Mouse (Mus musculus) myocyte (in vitro differentiated cells): Measurements from ENCODE around the gene Cd81. TPM values are rescaled to one million over a fixed set of nuclear protein-coding genes. Genes with fewer than 3 reads are reported as not detected.

Source experiments
- H3K27me3 ChIP-seq: one replicate; pipeline ENCODE4 v1.6.1; 2011; ENCODE audit not compliant: control insufficient read depth, insufficient read depth, insufficient read length
- H3K36me3 ChIP-seq: one replicate; pipeline ENCODE4 v1.6.1; 2011; ENCODE audit not compliant: control insufficient read depth, insufficient read depth
- H3K4me2 ChIP-seq: one replicate; pipeline ENCODE4 v1.6.1; 2011; ENCODE audit warnings: low read depth, control low read depth
- H3K4me3 ChIP-seq: one replicate; pipeline ENCODE4 v1.5.1; 2011; ENCODE audit warnings: mild to moderate bottlenecking, control low read depth, moderate library complexity
- H3K79me2 ChIP-seq: one replicate; pipeline ENCODE4 v1.6.1; 2011; ENCODE audit not compliant: control insufficient read depth, insufficient read depth
- H3ac ChIP-seq: one replicate; pipeline ENCODE4 v1.6.1; 2011; ENCODE audit not compliant: control insufficient read depth, insufficient read length
- CEBPB ChIP-seq: IDR thresholded peaks from 2 replicates; pipeline ENCODE4 v1.6.1; 2011; ENCODE audit warnings: mild to moderate bottlenecking, moderate library complexity; ENCODE audit not compliant: poor library complexity, insufficient read depth, severe bottlenecking
- E2F4 ChIP-seq: IDR thresholded peaks from one replicate; pipeline ENCODE4 v1.6.1; 2011; ENCODE audit warnings: mild to moderate bottlenecking, control low read depth, moderate library complexity; ENCODE audit not compliant: insufficient read depth
- MAX ChIP-seq: IDR thresholded peaks from one replicate; pipeline ENCODE4 v1.6.1; 2011; ENCODE audit warnings: low read depth, mild to moderate bottlenecking, control low read depth
- MYOD1 ChIP-seq, 3 experiments: IDR thresholded peaks; one replicate each; pipeline ENCODE4 v1.6.1; 2011; ENCODE audit warnings: control low read depth in 2 of 3, low read depth in 2 of 3, mild to moderate bottlenecking in 2 of 3, moderate library complexity in 1 of 3; ENCODE audit not compliant: insufficient read length in 2 of 3, control insufficient read depth in 1 of 3
- MYOG ChIP-seq, 3 experiments: IDR thresholded peaks; one replicate each; pipeline ENCODE4 v1.6.1; 2011; ENCODE audit warnings: control low read depth in 2 of 3, low read depth in 2 of 3, mild to moderate bottlenecking in 2 of 3; ENCODE audit not compliant: insufficient read length in 2 of 3, control insufficient read depth in 1 of 3, insufficient read depth in 1 of 3
- POLR2A ChIP-seq: IDR thresholded peaks from one replicate; pipeline ENCODE4 v1.6.1; 2011; ENCODE audit warnings: low read depth, mild to moderate bottlenecking, control low read depth, moderate library complexity; ENCODE audit not compliant: insufficient read length
- POLR2AphosphoS2 ChIP-seq: IDR thresholded peaks from one replicate; pipeline ENCODE4 v1.6.1; 2011; ENCODE audit warnings: low read depth, control low read depth; ENCODE audit not compliant: insufficient read length
- REST ChIP-seq: IDR thresholded peaks from one replicate; pipeline ENCODE4 v1.6.1; 2011; ENCODE audit warnings: mild to moderate bottlenecking, control low read depth, moderate library complexity; ENCODE audit not compliant: insufficient read depth, insufficient read length
- SRF ChIP-seq: IDR thresholded peaks from one replicate; pipeline ENCODE4 v1.6.1; 2011; ENCODE audit warnings: low read depth; ENCODE audit not compliant: control insufficient read depth, insufficient read length
- TCF12 ChIP-seq: IDR thresholded peaks from one replicate; pipeline ENCODE4 v1.6.1; 2011; ENCODE audit warnings: mild to moderate bottlenecking, control low read depth; ENCODE audit not compliant: poor library complexity, insufficient read depth, severe bottlenecking
- TCF3 ChIP-seq: IDR thresholded peaks from one replicate; pipeline ENCODE4 v1.6.1; 2011; ENCODE audit warnings: low read depth, control low read depth; ENCODE audit not compliant: insufficient read length
- USF1 ChIP-seq: IDR thresholded peaks from one replicate; pipeline ENCODE4 v1.6.1; 2011; ENCODE audit warnings: low read depth, mild to moderate bottlenecking, control low read depth, moderate library complexity
- polyA plus RNA-seq: library from polyadenylated mRNA; unstranded; fragments of >200 nt; fragmentation: generic; extraction: Trizol; gene quantifications from one replicate; pipeline ENCODE4 v1.2.1, GENCODE M21; 2012; ENCODE audit warnings: missing spikeins

The Cd81 gene
- polyA plus RNA-seq, 1 experiment, result 744 TPM

DNA sequence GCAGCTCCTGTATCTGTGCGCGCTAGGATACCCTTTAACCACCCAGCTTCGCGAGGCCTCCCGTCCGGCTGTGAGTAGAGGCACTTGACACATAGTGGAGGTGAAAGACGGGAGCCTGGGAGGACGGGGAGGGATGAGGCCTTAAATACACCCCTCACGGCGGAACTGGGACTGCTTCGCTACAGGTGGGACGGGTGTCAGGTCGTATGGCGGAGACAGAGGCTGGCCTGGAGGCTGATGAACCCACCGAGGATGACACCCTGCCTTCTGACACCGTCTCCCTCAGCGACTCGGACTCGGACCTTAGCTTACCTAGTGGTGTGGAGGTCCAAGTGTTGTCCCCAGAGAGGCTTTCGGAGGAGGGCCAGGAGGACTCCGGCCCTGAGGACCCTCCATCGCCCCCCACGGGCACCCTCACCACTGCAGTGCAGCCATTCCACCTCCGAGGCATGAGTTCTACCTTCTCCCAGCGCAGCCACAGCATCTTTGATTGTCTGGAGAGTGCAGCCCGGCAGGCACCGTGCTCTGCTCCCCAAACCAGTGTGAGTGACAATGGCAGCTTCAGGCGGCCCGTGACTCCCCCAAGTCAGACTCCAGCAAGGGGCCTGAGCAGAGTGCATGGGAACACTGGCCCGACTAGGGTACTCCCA lies 17.3 kb downstream of the Cd81 start:
- peaks cover 39% of the 10 kb centered on the region for H3K36me3 ChIP-seq
- H3K4me2 ChIP-seq, result peak overlapping the region; percentile 84
- peak overlapping the region; percentile 92 for H3K4me3 ChIP-seq
- peaks cover 12% of the 10 kb centered on the region for H3K79me2 ChIP-seq
- no peaks in the 10 kb centered on the region for H3K27me3 ChIP-seq
- TF ChIP-seq POLR2AphosphoS2 (no peak), MAX (no peak), TCF3 (no peak), CEBPB (no peak), MYOD1 (IDR thresholded peaks at IDR 0.05; ENCODE audit: control insufficient read depth in 1 of 3, insufficient read length in 2 of 3, low read depth in 2 of 3) (no peak), MYOG (IDR thresholded peaks at IDR 0.05; ENCODE audit: control insufficient read depth in 1 of 3, insufficient read depth in 1 of 3, insufficient read length in 2 of 3, low read depth in 2 of 3) (no peak), REST (no peak), E2F4 (no peak), TCF12 (no peak), SRF (no peak)
- H3ac ChIP-seq, result peak overlapping the region; percentile 91

DNA sequence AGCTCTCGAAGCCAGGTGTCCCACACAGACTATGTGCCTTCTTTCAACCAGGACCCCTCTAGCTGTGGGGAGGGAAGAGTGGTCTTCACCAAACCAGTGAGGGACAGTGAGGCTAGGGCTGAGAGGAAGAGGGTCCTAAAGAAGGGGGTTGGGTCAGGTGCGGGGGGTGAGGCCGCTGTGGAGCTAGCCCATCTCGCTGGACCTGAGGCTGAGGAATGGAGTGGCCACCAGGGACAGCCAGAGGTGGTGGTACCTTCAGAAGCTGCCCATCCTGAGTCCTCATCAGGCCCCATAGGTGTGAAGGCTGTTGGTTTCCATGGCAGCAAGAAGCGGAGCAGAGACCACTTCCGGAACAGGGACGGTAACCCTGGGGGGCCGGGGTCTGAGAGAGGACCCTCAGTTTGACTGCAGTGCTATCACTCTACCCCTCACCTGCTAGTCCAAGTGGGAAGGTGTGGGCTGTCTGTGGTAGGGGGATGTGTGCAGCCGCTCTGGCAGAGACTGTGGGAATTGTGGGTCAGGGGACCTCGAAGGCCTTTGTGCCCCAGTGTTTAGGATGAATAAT lies 18.0 kb downstream of the Cd81 start:
- Histone ChIP-seq H3ac (peak overlapping the region; percentile 91), H3K79me2 (peaks cover 12% of the 10 kb centered on the region), H3K4me3 (peak overlapping the region; percentile 92), H3K4me2 (peak overlapping the region; percentile 84), H3K27me3 (no peaks in the 10 kb centered on the region), H3K36me3 (peaks cover 32% of the 10 kb centered on the region)
- no peak for TF ChIP-seq E2F4
- TF ChIP-seq MAX, result no peak
- no peak for TF ChIP-seq SRF
- no peak for TF ChIP-seq MYOG (IDR thresholded peaks at IDR 0.05; ENCODE audit: control insufficient read depth in 1 of 3, insufficient read depth in 1 of 3, insufficient read length in 2 of 3, low read depth in 2 of 3)
- no peak for TF ChIP-seq REST
- no peak for TF ChIP-seq USF1

DNA sequence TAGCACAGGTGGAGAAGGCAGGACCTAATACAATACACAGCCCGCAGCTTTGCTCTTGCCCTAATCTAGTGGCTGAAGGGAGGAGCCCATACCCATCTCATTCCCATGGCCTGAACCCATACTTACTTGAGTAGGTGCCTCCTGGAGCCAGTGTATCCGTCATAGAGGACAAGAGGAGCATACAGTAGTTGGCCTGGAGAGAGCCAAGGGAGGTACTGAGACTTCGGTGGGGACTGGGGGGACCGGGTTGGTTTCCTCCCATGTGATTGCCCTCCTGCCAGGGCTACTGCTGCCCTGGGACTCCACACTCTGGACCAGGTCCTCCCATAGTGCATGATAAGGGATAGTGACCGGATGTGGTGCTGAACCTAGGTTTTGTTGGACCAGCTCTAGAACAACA lies 20.1 kb downstream of the Cd81 start:
- Histone ChIP-seq H3K27me3 (no peaks in the 10 kb centered on the region), H3K4me3 (no peak overlapping the region), H3K79me2 (peaks cover 12% of the 10 kb centered on the region), H3ac (no peak overlapping the region), H3K4me2 (no peak overlapping the region), H3K36me3 (peaks cover 12% of the 10 kb centered on the region)
- TF ChIP-seq TCF3 (no peak), POLR2A (no peak), E2F4 (no peak), TCF12 (no peak), REST (no peak), SRF (no peak), MYOG (IDR thresholded peaks at IDR 0.05; ENCODE audit: control insufficient read depth in 1 of 3, insufficient read depth in 1 of 3, insufficient read length in 2 of 3, low read depth in 2 of 3) (no peak), MYOD1 (IDR thresholded peaks at IDR 0.05; ENCODE audit: control insufficient read depth in 1 of 3, insufficient read length in 2 of 3, low read depth in 2 of 3) (no peak), CEBPB (no peak)

DNA sequence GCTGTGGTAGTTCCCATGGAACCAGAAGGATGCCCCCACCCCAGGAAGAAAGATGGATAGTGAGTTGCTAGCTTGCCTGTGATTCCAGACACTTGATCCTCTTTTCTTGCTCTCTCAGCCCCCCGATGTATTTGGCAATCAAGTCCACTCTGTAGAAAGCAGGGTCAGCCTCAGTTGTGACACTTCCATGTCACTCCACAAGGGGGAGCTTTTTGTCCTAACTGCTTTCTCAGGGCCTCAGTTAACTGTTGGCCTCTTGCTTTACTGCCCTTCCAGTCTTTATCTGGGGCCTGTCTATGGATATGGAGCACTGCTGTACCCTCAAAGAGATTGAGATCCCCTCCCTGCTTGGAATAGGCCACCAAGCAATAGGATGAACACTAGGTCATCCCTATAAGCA lies 20.5 kb downstream of the Cd81 start:
- H3K4me2 ChIP-seq, result no peak overlapping the region
- H3K4me3 ChIP-seq, result no peak overlapping the region
- TF ChIP-seq E2F4 (no peak), MYOG (IDR thresholded peaks at IDR 0.05; ENCODE audit: control insufficient read depth in 1 of 3, insufficient read depth in 1 of 3, insufficient read length in 2 of 3, low read depth in 2 of 3) (no peak), POLR2AphosphoS2 (no peak), USF1 (no peak), POLR2A (no peak), MYOD1 (IDR thresholded peaks at IDR 0.05; ENCODE audit: control insufficient read depth in 1 of 3, insufficient read length in 2 of 3, low read depth in 2 of 3) (no peak), CEBPB (no peak), SRF (no peak), TCF3 (no peak), TCF12 (no peak), MAX (no peak), REST (no peak)
- H3K27me3 ChIP-seq, result no peaks in the 10 kb centered on the region
- H3ac ChIP-seq, result no peak overlapping the region
- peaks cover 7% of the 10 kb centered on the region for H3K36me3 ChIP-seq
- H3K79me2 ChIP-seq, result peaks cover 12% of the 10 kb centered on the region

DNA sequence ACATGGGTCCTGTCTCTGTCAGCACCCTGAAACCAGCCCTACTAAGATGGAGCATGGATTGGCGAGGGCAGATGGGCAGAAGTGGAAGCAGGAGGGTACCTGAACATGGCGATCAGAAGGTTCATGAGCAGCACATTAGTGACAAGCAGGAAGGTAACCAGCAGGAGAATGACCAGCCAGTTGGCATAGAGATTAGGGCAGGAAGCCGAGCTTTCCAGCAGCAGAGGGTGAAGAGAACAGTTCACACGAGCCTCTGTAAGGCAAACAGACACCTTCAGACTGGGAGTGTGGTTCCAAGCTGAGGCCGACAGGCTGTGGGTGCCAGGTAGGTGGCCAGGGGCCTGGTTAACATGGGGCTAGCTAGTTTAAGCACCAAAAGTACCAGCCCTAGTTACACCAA lies 22.9 kb downstream of the Cd81 start:
- Histone ChIP-seq H3ac (no peak overlapping the region), H3K79me2 (peaks cover 2% of the 10 kb centered on the region), H3K36me3 (no peaks in the 10 kb centered on the region), H3K4me2 (no peak overlapping the region), H3K27me3 (peaks cover 5% of the 10 kb centered on the region), H3K4me3 (no peak overlapping the region)
- TF ChIP-seq REST (no peak), SRF (no peak), USF1 (no peak), TCF3 (no peak), CEBPB (no peak), POLR2AphosphoS2 (no peak), TCF12 (no peak), MAX (no peak), E2F4 (no peak), MYOG (IDR thresholded peaks at IDR 0.05; ENCODE audit: control insufficient read depth in 1 of 3, insufficient read depth in 1 of 3, insufficient read length in 2 of 3, low read depth in 2 of 3) (no peak), POLR2A (no peak)
